Mouse (Mus musculus) hindbrain, embryonic 11.5 days (tissue): ENCODE data around the gene Klhl15. TPM values are rescaled to one million over a fixed set of nuclear protein-coding genes. Genes with fewer than 3 reads are reported as not detected.

ENCODE experiments used
- ATAC-seq: fragments of 200-750 bp; cut with Nextera tagmentation; 2 replicates; pipeline ENCODE4 v1.8.0; 2017; ENCODE audit warnings: mild to moderate bottlenecking, moderate TSS enrichment, moderate library complexity; ENCODE audit not compliant: low FRiP score
- DNase-seq: peaks from one replicate; pipeline ENCODE4 v3.0.0-alpha.2; 2015; ENCODE audit warnings: low spot score
- H3K27ac ChIP-seq: fragments of 300-500 bp; sonication (generic); 2 replicates; pipeline ENCODE4 v1.5.1; 2014; ENCODE audit warnings: mild to moderate bottlenecking, low read depth, low read length
- H3K27me3 ChIP-seq: fragments of 300-500 bp; sonication (generic); 2 replicates; pipeline ENCODE4 v1.6.1; 2014; ENCODE audit warnings: mild to moderate bottlenecking, low read length, moderate library complexity, mixed read lengths; ENCODE audit not compliant: control insufficient read depth, insufficient read depth
- H3K36me3 ChIP-seq: fragments of 300-500 bp; sonication (generic); 2 replicates; pipeline ENCODE4 v1.6.1; 2014; ENCODE audit warnings: mild to moderate bottlenecking, low read length, moderate library complexity, mixed read lengths; ENCODE audit not compliant: control insufficient read depth, insufficient read depth
- H3K4me1 ChIP-seq: fragments of 300-500 bp; sonication (generic); replicated peaks from 2 replicates; pipeline ENCODE4 v1.6.1; 2014; ENCODE audit warnings: low read length, mixed read lengths; ENCODE audit not compliant: control insufficient read depth, insufficient read depth
- H3K4me2 ChIP-seq: fragments of 300-500 bp; sonication (generic); replicated peaks from 2 replicates; pipeline ENCODE4 v1.6.1; 2014; ENCODE audit warnings: mild to moderate bottlenecking, low read depth, low read length
- H3K4me3 ChIP-seq: fragments of 300-500 bp; sonication (generic); 2 replicates; pipeline ENCODE4 v1.5.1; 2014; ENCODE audit warnings: low read depth, low read length
- H3K9ac ChIP-seq: fragments of 300-500 bp; sonication (generic); 2 replicates; pipeline ENCODE4 v1.6.1; 2014; ENCODE audit warnings: low read depth, low read length
- H3K9me3 ChIP-seq: fragments of 300-500 bp; sonication (generic); 2 replicates; pipeline ENCODE4 v1.6.1; 2016; ENCODE audit warnings: low read length; ENCODE audit not compliant: control insufficient read depth
- WGBS: fragments of 180-500 bp; shearing (Covaris S2); extraction: QIAGEN DNeasy Blood & Tissue Kit; methylation state at CpG from one replicate; pipeline ENCODE4 v1.1.7; 2014; 5-methylcytosine and 5-hydroxymethylcytosine counted together
- polyA plus RNA-seq: library from polyadenylated mRNA; unstranded; fragments of >200 nt; fragmentation: Nextera tagmentation; extraction: Ambion mirVana; gene quantifications from 2 replicates; pipeline ENCODE4 v1.2.1, GENCODE M21; 2014

Klhl15 gene
- polyA plus RNA-seq, 1 experiment from 2014 or later: 12.2 TPM

DNA sequence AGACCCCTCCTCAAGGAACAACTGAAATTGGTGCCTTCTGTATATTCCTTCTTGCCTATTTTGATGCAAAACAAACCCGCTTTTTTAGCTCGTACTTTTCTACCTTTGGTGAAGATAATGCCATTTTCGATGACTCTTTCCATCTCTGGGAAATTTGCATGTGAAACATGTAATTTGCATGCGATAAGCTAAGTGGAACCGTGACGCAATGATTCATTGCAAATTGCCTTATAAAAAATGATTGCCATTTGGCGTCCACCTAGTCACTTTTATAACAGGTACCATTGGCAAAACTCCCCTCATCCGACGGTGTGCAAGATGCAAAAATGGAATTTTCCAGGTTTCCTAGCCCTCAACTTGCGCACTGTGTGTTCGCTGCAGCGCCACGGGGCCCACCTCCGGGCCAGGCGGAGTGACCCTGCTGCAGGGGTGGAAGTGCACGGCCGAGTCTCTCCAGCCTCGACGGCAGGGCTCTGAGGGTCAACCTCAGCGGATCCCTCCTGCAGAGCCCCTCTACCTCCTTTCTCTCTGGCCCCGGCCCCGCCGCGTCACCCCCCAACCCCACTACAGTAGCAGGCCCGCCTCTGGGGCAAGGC, 365 bp upstream of the Klhl15 start:
- ATAC-seq: no peak

DNA sequence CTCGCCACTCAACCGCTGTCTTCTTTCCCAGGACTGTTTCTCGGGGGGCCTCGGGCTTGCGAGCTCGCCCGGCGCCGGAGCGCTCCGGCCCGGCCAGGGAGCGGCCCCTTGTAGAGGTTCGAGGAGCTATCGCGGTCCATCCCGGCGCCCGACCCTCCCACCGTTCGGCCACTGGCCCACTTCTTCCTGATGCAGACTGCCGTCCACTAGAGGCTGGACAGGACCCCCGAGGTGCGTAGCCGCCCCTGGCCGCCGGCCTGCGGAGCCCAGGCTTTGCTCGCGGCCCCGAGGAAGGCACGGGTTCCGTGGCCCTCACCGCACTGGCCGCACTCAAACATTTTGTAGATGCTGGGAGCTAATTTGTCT, 774 bp downstream of the Klhl15 start:
- H3K36me3 ChIP-seq: no peaks in the 10 kb centered on the region
- 8% methylated on average over 30 of the region's 35 CpGs for WGBS
- H3K4me3 ChIP-seq: peak overlapping the region; percentile 64
- H3K27me3 ChIP-seq: peaks cover 46% of the 10 kb centered on the region
- H3K4me2 ChIP-seq: peak overlapping the region; percentile 45
- H3K27ac ChIP-seq: peak overlapping the region; percentile 82
- ATAC-seq (peak; percentile 53), DNase-seq (peak; percentile 45)
- H3K9ac ChIP-seq: peak overlapping the region; percentile 68
- no peaks in the 10 kb centered on the region for H3K4me1 ChIP-seq
- no peaks in the 10 kb centered on the region for H3K9me3 ChIP-seq

More for the DNA sequence above, 365 bp upstream of the Klhl15 start:
- Histone ChIP-seq H3K27ac (peak overlapping the region; percentile 82), H3K9me3 (no peaks in the 10 kb centered on the region), H3K36me3 (no peaks in the 10 kb centered on the region), H3K4me2 (peak overlapping the region; percentile 45), H3K9ac (peak overlapping the region; percentile 68), H3K4me3 (peak overlapping the region; percentile 64), H3K4me1 (no peaks in the 10 kb centered on the region), H3K27me3 (peaks cover 45% of the 10 kb centered on the region)
- DNase-seq: no peak
- 12% methylated on average over 22 of the region's 25 CpGs for WGBS

DNA sequence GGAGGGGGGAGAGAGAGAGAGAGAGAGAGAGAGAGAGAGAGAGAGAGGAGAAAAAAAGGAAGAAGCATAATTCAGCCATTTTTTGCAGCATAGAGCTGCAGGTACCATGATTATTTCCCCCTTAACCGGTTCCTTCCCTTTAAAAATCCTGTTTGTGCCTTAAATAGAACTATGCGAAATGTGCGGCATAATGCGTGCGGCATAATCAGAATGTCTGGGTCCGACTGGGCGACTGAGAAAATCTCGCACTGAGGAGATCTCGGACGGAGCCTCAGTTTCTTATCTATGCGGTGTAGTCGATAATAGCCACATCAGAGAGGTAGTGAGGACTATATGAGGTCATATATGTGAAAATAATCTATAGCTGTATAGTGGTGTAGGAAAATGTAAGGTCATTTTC, 1.2 kb downstream of the Klhl15 start:
- 30% methylated on average over 12 of the region's 12 CpGs for WGBS
- H3K4me3 ChIP-seq: peak overlapping the region; percentile 64
- no peak overlapping the region for H3K27ac ChIP-seq
- DNase-seq (peak; percentile 28), ATAC-seq (no peak)
- H3K9ac ChIP-seq: peak overlapping the region; percentile 68; the same call in 1 of the 2 replicates
- H3K27me3 ChIP-seq: peaks cover 43% of the 10 kb centered on the region
- no peaks in the 10 kb centered on the region for H3K36me3 ChIP-seq
- H3K9me3 ChIP-seq: no peaks in the 10 kb centered on the region
- peak overlapping the region; percentile 45 for H3K4me2 ChIP-seq
- no peaks in the 10 kb centered on the region for H3K4me1 ChIP-seq

- ATAC-seq (no peak), DNase-seq (peak; percentile 62)
- 14% methylated on average over 2 of the region's 2 CpGs for WGBS
- Histone ChIP-seq H3K9ac (no peak overlapping the region), H3K9me3 (no peaks in the 10 kb centered on the region), H3K4me1 (no peaks in the 10 kb centered on the region), H3K4me2 (no peak overlapping the region), H3K27ac (no peak overlapping the region), H3K36me3 (no peaks in the 10 kb centered on the region), H3K27me3 (peaks cover 12% of the 10 kb centered on the region; the same call in 1 of the 2 replicates), H3K4me3 (no peak overlapping the region)
These were observed 54.5 kb downstream of the Klhl15 start for GRCm38 (mm10) chrX:94288923-94289322.

- Histone ChIP-seq H3K27ac (no peak overlapping the region), H3K36me3 (no peaks in the 10 kb centered on the region), H3K27me3 (peaks cover 11% of the 10 kb centered on the region; the same call in 1 of the 2 replicates), H3K4me2 (no peak overlapping the region), H3K9me3 (no peaks in the 10 kb centered on the region), H3K4me1 (no peaks in the 10 kb centered on the region), H3K4me3 (no peak overlapping the region), H3K9ac (no peak overlapping the region)
- WGBS: 66% methylated on average over 2 of the region's 2 CpGs
- DNase-seq (no peak), ATAC-seq (no peak)
These were observed 68.5 kb downstream of the Klhl15 start for GRCm38 (mm10) chrX:94302928-94303327.

DNA sequence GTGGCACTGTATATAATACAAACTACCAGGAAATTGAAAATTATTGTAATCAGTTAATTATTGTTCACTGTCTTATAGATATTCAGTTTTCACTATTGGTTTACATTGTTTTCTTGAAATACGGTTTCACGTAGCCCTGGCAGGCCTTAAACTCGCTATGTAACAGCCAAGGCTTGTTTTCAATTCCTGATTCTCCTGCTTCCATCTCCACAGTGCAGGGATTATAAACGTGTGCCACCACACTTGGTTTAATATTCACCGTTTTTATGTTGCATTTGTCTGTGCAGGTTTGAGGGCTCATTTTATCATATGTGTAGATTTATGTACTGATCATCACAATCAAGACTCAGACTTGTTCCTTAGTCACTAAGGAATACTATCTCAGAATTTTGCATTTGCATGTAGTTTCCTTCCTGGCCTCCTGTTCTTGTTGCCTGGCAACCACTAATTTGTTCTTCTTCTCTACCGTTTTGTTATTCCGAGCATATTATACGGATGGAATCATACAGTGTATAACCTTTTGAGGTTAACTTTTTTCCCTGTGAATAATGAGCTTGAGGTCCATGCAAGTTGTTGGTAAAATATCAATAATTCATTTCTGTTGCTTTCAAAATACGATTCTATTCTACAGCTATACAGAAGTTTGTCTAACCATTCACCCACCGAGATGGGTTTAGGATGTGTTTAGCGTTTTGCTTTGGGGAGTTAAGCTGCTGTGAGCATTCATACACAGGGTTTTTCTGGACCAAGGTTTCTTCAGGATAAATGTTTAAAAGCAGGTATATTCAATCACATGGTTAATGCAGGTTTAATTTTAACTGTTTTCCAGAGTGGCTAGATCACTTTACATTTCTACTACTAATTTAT, 86.9 kb downstream of the Klhl15 start:
- ATAC-seq (no peak), DNase-seq (peak; percentile 1)
- H3K9me3 ChIP-seq: no peaks in the 10 kb centered on the region
- H3K36me3 ChIP-seq: no peaks in the 10 kb centered on the region
- H3K4me2 ChIP-seq: no peak overlapping the region
- H3K4me3 ChIP-seq: no peak overlapping the region
- 76% methylated on average over 11 of the region's 11 CpGs for WGBS
- H3K4me1 ChIP-seq: no peaks in the 10 kb centered on the region
- H3K27me3 ChIP-seq: peaks cover 7% of the 10 kb centered on the region; the same call in 1 of the 2 replicates
- no peak overlapping the region for H3K9ac ChIP-seq
- no peak overlapping the region for H3K27ac ChIP-seq

Other genes starting within 250 kb of the Klhl15 start
- 27.7 and 30.6 TPM in 2 replicates for gene Zfx, start 110.9 kb upstream of the Klhl15 start, polyA plus RNA-seq
- gene Eif2s3x, start 21.7 kb upstream of the Klhl15 start, polyA plus RNA-seq: 103 and 133 TPM in 2 replicates
- gene Fam90a1b, start 132.2 kb downstream of the Klhl15 start, polyA plus RNA-seq: 0.25 TPM in 1 of 2 replicates, not detected in the other
- 123 and 127 TPM in 2 replicates for gene Apoo, start 132.5 kb downstream of the Klhl15 start, polyA plus RNA-seq